Mouse (Mus musculus): ENCODE measurements at regions not wholly inside any gene's neighbourhood (a gene's known extent, or its start where the extent isn't known, plus 50 kb on each side); places are given as distances from the start of the nearest gene placed in this dataset.

- no peak for TF ChIP-seq CTCF (IDR thresholded peaks at IDR 0.05; ENCODE audit: control insufficient read depth, insufficient read depth, insufficient read length)
- TF ChIP-seq FOSL1 (IDR thresholded peaks at IDR 0.05; ENCODE audit: insufficient read depth, low read length, poor library complexity, severe bottlenecking), result no peak
- no peak for TF ChIP-seq USF1 (IDR thresholded peaks at IDR 0.05; ENCODE audit: low read depth)
- no peak for TF ChIP-seq MYOD1 (IDR thresholded peaks at IDR 0.05; ENCODE audit: control insufficient read depth, insufficient read length, low read depth)
- no peak for TF ChIP-seq MAX (IDR thresholded peaks at IDR 0.05)
Measured at GRCm38 (mm10) chr3:115462623-115463022, 252.2 kb downstream of the S1pr1 start.

All from C2C12 (cell line).